8 mouse cellular contexts compared by ENCODE assay signal in genomic region chr2:127961154-127961553, GRCm38 (mm10).
A peak's percentile ranks its signal among the peaks of the same experiment; 100 is the strongest.
DNase-seq lines count a peak whose midpoint lies in the region; TF ChIP-seq lines count a peak whose summit lies in the region.
"Had no signal": no experiment of that assay in that cellular context is flagged by ENCODE, and none has a peak within 500 bp of the region (broad histone marks: within the 10 kb centered on the region; RNA-seq: fewer than 3 reads in every experiment).

No protein-coding gene starts in this region.

- WGBS in embryonic facial prominence, embryonic 10.5 days, result 50% methylated on average over 2 of the region's 2 CpGs
- WGBS in olfactory bulb, adult 2 months, result 8% methylated on average over 2 of the region's 2 CpGs
- 56% methylated on average over 2 of the region's 2 CpGs for WGBS in forebrain, embryonic 10.5 days

- no peaks in the 10 kb centered on the region for H3K36me3 ChIP-seq in embryonic facial prominence, embryonic 10.5 days (replicated peaks)
- no peaks in the 10 kb centered on the region for H3K36me3 ChIP-seq in forebrain, embryonic 10.5 days (replicated peaks)
- H3K36me3 ChIP-seq: heart, embryonic 15.5 days had no signal

- no peaks in the 10 kb centered on the region for H3K9me3 ChIP-seq in embryonic facial prominence, embryonic 10.5 days
- H3K9me3 ChIP-seq in forebrain, embryonic 10.5 days, result no peaks in the 10 kb centered on the region
- H3K9me3 ChIP-seq: heart, embryonic 15.5 days had no signal

- no peak overlapping the region for H3K4me3 ChIP-seq in embryonic facial prominence, embryonic 10.5 days
- H3K4me3 ChIP-seq in layer of hippocampus, adult 2 months, result no peak overlapping the region
- H3K4me3 ChIP-seq in olfactory bulb, adult 2 months (ENCODE audit: insufficient read depth, low read depth, low read length), result no peak overlapping the region
- H3K4me3 ChIP-seq in forebrain, embryonic 10.5 days, result no peak overlapping the region
- H3K4me3 ChIP-seq: heart, embryonic 15.5 days had no signal

- no peak for TF ChIP-seq CTCF in layer of hippocampus, adult 2 months (conservative IDR thresholded peaks at IDR 0.05)
- no peak for TF ChIP-seq CTCF in olfactory bulb, adult 2 months (IDR thresholded peaks at IDR 0.05; ENCODE audit: insufficient read depth, low read depth, low read length)

- peaks cover 12% of the 10 kb centered on the region for H3K4me1 ChIP-seq in embryonic facial prominence, embryonic 10.5 days
- H3K4me1 ChIP-seq in olfactory bulb, adult 2 months (ENCODE audit: control insufficient read depth, insufficient read depth, low read length), result peaks cover 11% of the 10 kb centered on the region
- H3K4me1 ChIP-seq in forebrain, embryonic 10.5 days, result peaks cover 8% of the 10 kb centered on the region
- H3K4me1 ChIP-seq: heart, embryonic 15.5 days had no signal

- H3K27ac ChIP-seq in embryonic facial prominence, embryonic 10.5 days (replicated peaks), result 0 out of 2 replicates have a peak overlapping the region, but pooled peaks have one; percentile 15
- H3K27ac ChIP-seq in layer of hippocampus, adult 2 months, result peak overlapping the region; percentile 76
- peak overlapping the region; percentile 12 for H3K27ac ChIP-seq in olfactory bulb, adult 2 months (ENCODE audit: insufficient read depth, low read depth, low read length)
- no peak overlapping the region for H3K27ac ChIP-seq in forebrain, embryonic 10.5 days
- H3K27ac ChIP-seq: heart, embryonic 15.5 days had no signal

- DNase-seq in testis, postnatal 10 days (ENCODE audit: low spot score), result peak; percentile 48
- DNase-seq in testis, postnatal 14 days (ENCODE audit: low spot score), result no peak
- DNase-seq in embryonic facial prominence, embryonic 10.5 days (ENCODE audit: low spot score), result no peak
- peak; percentile 10 to 50 for DNase-seq in layer of hippocampus, adult 2 months (ENCODE audit: low spot score in 2 of 2)
- DNase-seq in forebrain, embryonic 10.5 days (ENCODE audit: extremely low spot score, low spot score), result no peak
- DNase-seq in kidney, adult 8-10 months, result no peak

- TF ChIP-seq POLR2A in olfactory bulb, adult 2 months (IDR thresholded peaks at IDR 0.05; ENCODE audit: insufficient read depth, low read depth, low read length), result no peak

- H3K27me3 ChIP-seq in embryonic facial prominence, embryonic 10.5 days (replicated peaks; ENCODE audit: low read depth, poor library complexity, severe bottlenecking), result no peaks in the 10 kb centered on the region
- H3K27me3 ChIP-seq in forebrain, embryonic 10.5 days (ENCODE audit: poor library complexity, severe bottlenecking), result no peaks in the 10 kb centered on the region
- H3K27me3 ChIP-seq: heart, embryonic 15.5 days had no signal

Comparison
In these comparisons a context has a peak if more than half of its experiments do, and no peak if none do; other contexts are left out.
1. DNase-seq: peak in testis, postnatal 10 days (single experiment) and layer of hippocampus, adult 2 months (2 of 2); none in testis, postnatal 14 days (single experiment), embryonic facial prominence, embryonic 10.5 days (single experiment), forebrain, embryonic 10.5 days (single experiment) and kidney, adult 8-10 months (0 of 2).